Mouse (Mus musculus): ENCODE measurements at regions not wholly inside any gene's neighbourhood (a gene's known extent, or its start where the extent isn't known, plus 50 kb on each side); places are given as distances from the start of the nearest gene placed in this dataset.

- TF ChIP-seq POLR2A (IDR thresholded peaks at IDR 0.05; ENCODE audit: borderline replicate concordance, low read depth, low read length): no peak
- TF ChIP-seq CTCF (IDR thresholded peaks at IDR 0.05; ENCODE audit: low read depth, low read length): no peak
Measured at GRCm38 (mm10) chr2:78021356-78021900, 75.3 kb upstream of the Cwc22 start.

Measured in bone marrow macrophage, adult 2 months (primary cell).